Mouse (Mus musculus) testis, adult 2 months (tissue): ENCODE measurements around the gene Fam92b.

ENCODE experiments used
- CTCF ChIP-seq: fragments of 200-500 bp; IDR thresholded peaks from 2 replicates; pipeline ENCODE4 v1.5.1; 2012; ENCODE audit warnings: low read depth, mild to moderate bottlenecking, inconsistent platforms, low read length, moderate library complexity; ENCODE audit not compliant: control insufficient read depth, insufficient read depth, insufficient replicate concordance
- POLR2A ChIP-seq: fragments of 200-500 bp; IDR thresholded peaks from 2 replicates; pipeline ENCODE4 v1.6.1; 2012; ENCODE audit warnings: low read depth, mild to moderate bottlenecking, inconsistent platforms, low read length, moderate library complexity; ENCODE audit not compliant: control insufficient read depth

GRCm38 (mm10) chr8:120118847-120119246, 58.4 kb downstream of the Fam92b start:
- TF ChIP-seq POLR2A (no peak), CTCF (no peak)
